In the genomic region with DNA sequence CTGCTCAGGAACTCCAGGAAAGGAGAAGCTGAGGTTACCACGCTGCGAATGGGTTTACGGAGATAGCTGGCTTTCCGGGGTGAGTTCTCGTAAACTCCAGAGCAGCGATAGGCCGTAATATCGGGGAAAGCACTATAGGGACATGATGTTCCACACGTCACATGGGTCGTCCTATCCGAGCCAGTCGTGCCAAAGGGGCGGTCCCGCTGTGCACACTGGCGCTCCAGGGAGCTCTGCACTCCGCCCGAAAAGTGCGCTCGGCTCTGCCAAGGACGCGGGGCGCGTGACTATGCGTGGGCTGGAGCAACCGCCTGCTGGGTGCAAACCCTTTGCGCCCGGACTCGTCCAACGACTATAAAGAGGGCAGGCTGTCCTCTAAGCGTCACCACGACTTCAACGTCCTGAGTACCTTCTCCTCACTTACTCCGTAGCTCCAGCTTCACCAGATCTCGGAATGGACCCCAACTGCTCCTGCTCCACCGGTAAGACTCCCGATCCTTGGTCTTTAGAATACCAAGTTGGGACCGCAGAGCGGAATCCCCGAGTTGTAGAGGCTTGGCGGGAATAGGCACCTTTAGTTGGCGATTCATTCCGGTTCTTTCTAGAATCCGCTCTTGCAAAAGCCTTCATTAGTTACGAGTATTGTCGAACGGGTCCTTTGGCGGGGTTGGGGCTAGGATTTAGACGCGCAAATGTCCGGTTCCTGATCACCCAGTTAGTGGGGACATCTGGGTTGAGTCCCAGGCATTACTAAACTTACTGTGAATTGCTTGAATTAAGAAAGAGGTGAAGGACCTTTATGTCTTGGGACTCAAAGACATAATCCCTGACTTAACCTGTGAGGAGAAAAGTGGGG, we compare ENCODE assay signal across 8 mouse cellular contexts. TPM values are rescaled to one million over a fixed set of nuclear protein-coding genes. Genes with fewer than 3 reads are reported as not detected.
DNase-seq lines count a peak whose midpoint lies in the region; ATAC-seq and TF ChIP-seq lines count a peak whose summit lies in the region.

TSS of gene Mt1 (plus strand) at position 226 of the 856 bp plus-strand sequence.

- DNase-seq in CD8-positive naive resting alpha-beta T cell, adult 2 months (ENCODE audit: low read depth in 2 of 2, low spot score in 2 of 2), result peak; percentile 17 to 28
- DNase-seq in brain, adult 2 months (ENCODE audit: low read depth, low spot score), result peak; percentile 98
- DNase-seq in heart, embryonic 10.5 days (ENCODE audit: low spot score), result peak; percentile 99
- DNase-seq in midbrain, postnatal 0 days (ENCODE audit: low spot score), result peak; percentile 92
- DNase-seq in spleen, postnatal 36 days (ENCODE audit: low spot score in 2 of 2), result peak; percentile 66 to 75

- under 1% methylated on average over 50 of the region's 50 CpGs for WGBS in heart, embryonic 10.5 days
- WGBS in kidney, embryonic 15.5 days, result under 1% methylated on average over 50 of the region's 50 CpGs
- WGBS in limb, embryonic 15.5 days, result under 1% methylated on average over 50 of the region's 50 CpGs
- under 1% methylated on average over 50 of the region's 50 CpGs for WGBS in midbrain, postnatal 0 days

- H3K4me2 ChIP-seq in kidney, embryonic 15.5 days, result peak within 1 kb of the TSS; percentile 90
- peak within 1 kb of the TSS; percentile 75 for H3K4me2 ChIP-seq in limb, embryonic 15.5 days
- H3K4me2 ChIP-seq in midbrain, postnatal 0 days (ENCODE audit: low read depth, low read length, poor library complexity, severe bottlenecking), result peak within 1 kb of the TSS; percentile 79

- peak within 1 kb of the TSS; percentile 46 for H3K9ac ChIP-seq in kidney, embryonic 15.5 days
- H3K9ac ChIP-seq in limb, embryonic 15.5 days, result peak within 1 kb of the TSS; percentile 37
- H3K9ac ChIP-seq in midbrain, postnatal 0 days (replicated peaks; ENCODE audit: low read length, poor library complexity, severe bottlenecking), result peak within 1 kb of the TSS; percentile 65

- no peaks in the 10 kb centered on the region for H3K9me3 ChIP-seq in erythroblast, embryonic 14.5 days (ENCODE audit: control insufficient read depth, low read length)
- no peaks in the 10 kb centered on the region for H3K9me3 ChIP-seq in heart, embryonic 10.5 days
- H3K9me3 ChIP-seq in kidney, embryonic 15.5 days (replicated peaks), result no peaks in the 10 kb centered on the region
- no peaks in the 10 kb centered on the region for H3K9me3 ChIP-seq in limb, embryonic 15.5 days
- H3K9me3 ChIP-seq in midbrain, postnatal 0 days (ENCODE audit: low read length), result no peaks in the 10 kb centered on the region

- peak; percentile 88 for ATAC-seq in kidney, embryonic 15.5 days (replicated peaks; ENCODE audit: low FRiP score)
- ATAC-seq in limb, embryonic 15.5 days (ENCODE audit: insufficient number of reproducible peaks, low FRiP score, low TSS enrichment, low read depth), result peak; percentile 68
- peak; percentile 94 for ATAC-seq in midbrain, postnatal 0 days (ENCODE audit: low FRiP score)

- peaks cover 31% of the 10 kb centered on the region for H3K36me3 ChIP-seq in erythroblast, embryonic 14.5 days (ENCODE audit: control insufficient read depth)
- H3K36me3 ChIP-seq in heart, embryonic 10.5 days, result no peaks in the 10 kb centered on the region
- no peaks in the 10 kb centered on the region for H3K36me3 ChIP-seq in kidney, embryonic 15.5 days
- H3K36me3 ChIP-seq in limb, embryonic 15.5 days, result no peaks in the 10 kb centered on the region
- no peaks in the 10 kb centered on the region for H3K36me3 ChIP-seq in midbrain, postnatal 0 days (ENCODE audit: insufficient read depth, low read length)

- 0 out of 2 replicates have a peak, but pooled peaks have one; percentile 1 for TF ChIP-seq CTCF in midbrain, postnatal 0 days (IDR thresholded peaks at IDR 0.05)

- peak within 1 kb of the TSS; percentile 83 for H3K27ac ChIP-seq in heart, embryonic 10.5 days
- H3K27ac ChIP-seq in kidney, embryonic 15.5 days, result peak within 1 kb of the TSS; percentile 54; the same call in 1 of the 2 replicates
- no peak within 1 kb of the TSS; the same call in 1 of the 2 replicates for H3K27ac ChIP-seq in limb, embryonic 15.5 days
- peak within 1 kb of the TSS; percentile 51 for H3K27ac ChIP-seq in midbrain, postnatal 0 days (ENCODE audit: low read depth, low read length)

- peaks cover 78% of the 10 kb centered on the region for H3K4me1 ChIP-seq in erythroblast, embryonic 14.5 days (ENCODE audit: control insufficient read depth)
- H3K4me1 ChIP-seq in heart, embryonic 10.5 days, result peaks cover 30% of the 10 kb centered on the region
- H3K4me1 ChIP-seq in kidney, embryonic 15.5 days, result peaks cover 36% of the 10 kb centered on the region
- peaks cover 35% of the 10 kb centered on the region for H3K4me1 ChIP-seq in limb, embryonic 15.5 days
- peaks cover 3% of the 10 kb centered on the region for H3K4me1 ChIP-seq in midbrain, postnatal 0 days (ENCODE audit: insufficient read depth, low read length)

- peak within 1 kb of the TSS; percentile 74 for H3K4me3 ChIP-seq in erythroblast, embryonic 14.5 days (replicated peaks)
- H3K4me3 ChIP-seq in heart, embryonic 10.5 days, result peak within 1 kb of the TSS; percentile 68
- peak within 1 kb of the TSS; percentile 52 for H3K4me3 ChIP-seq in kidney, embryonic 15.5 days (replicated peaks)
- H3K4me3 ChIP-seq in limb, embryonic 15.5 days, result peak within 1 kb of the TSS; percentile 41
- H3K4me3 ChIP-seq in midbrain, postnatal 0 days (ENCODE audit: low read depth, low read length), result peak within 1 kb of the TSS; percentile 45

- H3K27me3 ChIP-seq in erythroblast, embryonic 14.5 days (ENCODE audit: control insufficient read depth), result peaks cover 11% of the 10 kb centered on the region
- H3K27me3 ChIP-seq in heart, embryonic 10.5 days (ENCODE audit: insufficient read depth, poor library complexity, severe bottlenecking), result peaks cover 99% of the 10 kb centered on the region
- H3K27me3 ChIP-seq in kidney, embryonic 15.5 days, result peaks cover 97% of the 10 kb centered on the region
- peaks cover 91% of the 10 kb centered on the region for H3K27me3 ChIP-seq in limb, embryonic 15.5 days
- peaks cover 43% of the 10 kb centered on the region for H3K27me3 ChIP-seq in midbrain, postnatal 0 days (ENCODE audit: insufficient read depth, low read length)

RNA-seq across cellular contexts. Expression of gene Mt1, which starts in this region (rescaled TPM):
- 175 and 372 TPM in 2 replicates for polyA plus RNA-seq in erythroblast, embryonic 14.5 days (2012)
- 361 and 393 TPM in 2 replicates for polyA plus RNA-seq in heart, embryonic 10.5 days (2016; fragmentation: Nextera tagmentation; extraction: Ambion mirVana)
- polyA plus RNA-seq in kidney, embryonic 15.5 days (2015; fragmentation: Nextera tagmentation; extraction: Ambion mirVana), result 519 and 582 TPM in 2 replicates
- polyA plus RNA-seq in limb, embryonic 15.5 days (2015; fragmentation: Nextera tagmentation; extraction: Ambion mirVana), result 164 and 189 TPM in 2 replicates
- 460 and 504 TPM in 2 replicates for total RNA-seq in midbrain, postnatal 0 days (2014; rRNA removed)
- polyA plus RNA-seq in midbrain, postnatal 0 days (2015; fragmentation: Nextera tagmentation; extraction: Ambion mirVana), result 387 and 420 TPM in 2 replicates

Comparison
In these comparisons a context has a peak if more than half of its experiments do, and no peak if none do; other contexts are left out.
1. DNase-seq: peak in every context shown above with its lines; median percentile 99 in heart, embryonic 10.5 days; 98 in brain, adult 2 months; 92 in midbrain, postnatal 0 days; 70 in spleen, postnatal 36 days; 22 in CD8-positive naive resting alpha-beta T cell, adult 2 months.